Mouse (Mus musculus): Measurements from ENCODE around the gene Pde6b.

Pde6b gene

GRCm38 (mm10) chr5:108462446-108462845 lies 74.3 kb downstream of the Pde6b start:
- DNase-seq (ENCODE audit: low spot score), result no peak

- DNase-seq (ENCODE audit: low spot score), result no peak
Measured at GRCm38 (mm10) chr5:108465131-108465891, 77.1 kb downstream of the Pde6b start.

GRCm38 (mm10) chr5:108466647-108467046 lies 78.5 kb downstream of the Pde6b start:
- DNase-seq (ENCODE audit: low spot score), result no peak

- DNase-seq (ENCODE audit: low spot score), result no peak
Measured at GRCm38 (mm10) chr5:108469617-108470016, 81.4 kb downstream of the Pde6b start.

- DNase-seq (ENCODE audit: low spot score), result no peak
Measured at GRCm38 (mm10) chr5:108473737-108474136, 85.5 kb downstream of the Pde6b start.

- DNase-seq (ENCODE audit: low spot score), result no peak
Measured at GRCm38 (mm10) chr5:108475977-108476376, 87.8 kb downstream of the Pde6b start.
